Mouse (Mus musculus) intestine, embryonic 16.5 days (tissue): Measurements from ENCODE around the gene Dph3. TPM values are rescaled to one million over a fixed set of nuclear protein-coding genes. Genes with fewer than 3 reads are reported as not detected.
A peak's percentile ranks its signal among the peaks of the same experiment; 100 is the strongest.
"Not testable (repeated sequence)": the region's sequence is repeated elsewhere in the genome, so short reads cannot be mapped to it uniquely, and the experiment has no call there.

Source experiments
- ATAC-seq: fragments of 200-750 bp; cut with Nextera tagmentation; 2 replicates; pipeline ENCODE4 v1.8.0; 2017; ENCODE audit warnings: moderate TSS enrichment, moderate library complexity
- H3K27ac ChIP-seq: fragments of 300-500 bp; sonication (generic); 2 replicates; pipeline ENCODE4 v1.5.1; 2014; ENCODE audit warnings: mild to moderate bottlenecking, low read length
- H3K27me3 ChIP-seq: fragments of 300-500 bp; sonication (generic); replicated peaks from 2 replicates; pipeline ENCODE4 v1.6.1; 2014; ENCODE audit warnings: low read length, control low read depth, mixed read lengths; ENCODE audit not compliant: control insufficient read depth, insufficient read depth
- H3K36me3 ChIP-seq: fragments of 300-500 bp; sonication (generic); 2 replicates; pipeline ENCODE4 v1.6.1; 2014; ENCODE audit warnings: low read length, control low read depth; ENCODE audit not compliant: control insufficient read depth, insufficient read depth
- H3K4me1 ChIP-seq: fragments of 300-500 bp; sonication (generic); 2 replicates; pipeline ENCODE4 v1.6.1; 2014; ENCODE audit warnings: low read length, control low read depth, mixed read lengths; ENCODE audit not compliant: control insufficient read depth, insufficient read depth
- H3K4me2 ChIP-seq: fragments of 300-500 bp; sonication (generic); 2 replicates; pipeline ENCODE4 v1.6.1; 2014; ENCODE audit warnings: low read depth, low read length, control low read depth
- H3K4me3 ChIP-seq: fragments of 300-500 bp; sonication (generic); 2 replicates; pipeline ENCODE4 v1.5.1; 2014; ENCODE audit warnings: mild to moderate bottlenecking, low read length
- H3K9ac ChIP-seq: fragments of 300-500 bp; sonication (generic); 2 replicates; pipeline ENCODE4 v1.6.1; 2014; ENCODE audit warnings: low read depth, low read length
- H3K9me3 ChIP-seq: fragments of 300-500 bp; sonication (generic); 2 replicates; pipeline ENCODE4 v1.6.1; 2016; ENCODE audit warnings: low read length, control low read depth; ENCODE audit not compliant: control insufficient read depth
- WGBS: fragments of 180-500 bp; shearing (Covaris S2); extraction: QIAGEN DNeasy Blood & Tissue Kit; methylation state at CpG from one replicate; pipeline ENCODE4 v1.1.7; 2014; 5-methylcytosine and 5-hydroxymethylcytosine counted together
- polyA plus RNA-seq: library from polyadenylated mRNA; unstranded; fragments of >200 nt; fragmentation: Nextera tagmentation; extraction: Ambion mirVana; gene quantifications from 2 replicates; pipeline ENCODE4 v1.2.1, GENCODE M21; 2015

Dph3 gene
- 91.4 and 104 TPM in 2 replicates for polyA plus RNA-seq

DNA sequence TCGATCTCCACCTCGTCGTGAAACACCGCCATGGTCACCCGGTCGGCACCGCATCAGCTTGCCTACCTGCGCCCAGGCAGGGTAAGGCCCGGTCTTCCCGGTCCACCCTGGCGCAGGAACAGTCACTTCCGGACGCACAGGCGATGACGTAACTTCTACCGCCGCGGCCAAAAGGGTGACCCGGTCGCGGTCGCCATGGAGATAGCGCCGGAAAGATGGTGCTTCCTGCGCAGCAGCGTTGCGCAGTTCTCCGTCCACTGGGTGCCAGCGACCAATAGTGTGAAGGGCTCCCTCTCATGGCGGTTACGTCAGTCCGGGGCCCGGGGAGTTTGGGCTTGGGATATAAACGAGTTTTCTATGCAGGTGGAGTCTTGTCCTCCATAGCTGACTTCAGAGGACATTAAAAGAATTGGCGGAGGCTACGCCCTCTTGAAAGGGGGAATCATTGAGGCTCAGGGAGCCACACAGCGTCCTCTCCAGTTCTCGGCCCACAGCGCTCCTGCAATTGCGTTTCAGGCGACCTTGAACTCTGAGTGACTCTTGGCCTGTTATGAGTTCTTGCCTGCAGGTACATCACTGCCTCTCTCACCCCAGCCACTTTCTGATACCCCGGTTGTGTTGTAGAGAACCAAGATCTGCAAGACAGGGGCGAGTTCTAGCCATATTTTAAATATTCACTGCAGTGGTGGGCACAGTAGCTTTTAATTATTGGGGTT is at the start of gene Dph3:
Gene Dph3, minus strand, starts transcription at position 244 of the 716 bp plus-strand sequence.
- no peaks in the 10 kb centered on the region for H3K27me3 ChIP-seq
- WGBS, result under 1% methylated on average over 43 of the region's 43 CpGs
- peak within 1 kb of the TSS; percentile 95 for H3K27ac ChIP-seq
- peak within 1 kb of the TSS; percentile 80 for H3K4me2 ChIP-seq
- H3K36me3 ChIP-seq, result peaks cover 14% of the 10 kb centered on the region
- peaks cover 6% of the 10 kb centered on the region for H3K4me1 ChIP-seq
- peak within 1 kb of the TSS; percentile 78 for H3K9ac ChIP-seq
- peak within 1 kb of the TSS; percentile 69 for H3K4me3 ChIP-seq
- peak; percentile 98 for ATAC-seq
- H3K9me3 ChIP-seq, result no peaks in the 10 kb centered on the region

- H3K4me2 ChIP-seq, result no peak overlapping the region
- no peak overlapping the region for H3K4me3 ChIP-seq
- H3K27ac ChIP-seq, result peak overlapping the region; percentile 23; the same call in 1 of the 2 replicates
- WGBS, result 26% methylated on average over 2 of the region's 2 CpGs
- H3K9me3 ChIP-seq, result no peaks in the 10 kb centered on the region
- 0 out of 2 replicates have a peak, but pooled peaks have one; percentile 26 for ATAC-seq
- no peaks in the 10 kb centered on the region for H3K27me3 ChIP-seq
- H3K36me3 ChIP-seq, result no peaks in the 10 kb centered on the region
- H3K9ac ChIP-seq, result no peak overlapping the region
- H3K4me1 ChIP-seq, result peaks cover 8% of the 10 kb centered on the region
Observed at GRCm38 (mm10) chr14:32134293-32134692, 48.8 kb upstream of the Dph3 start.

DNA sequence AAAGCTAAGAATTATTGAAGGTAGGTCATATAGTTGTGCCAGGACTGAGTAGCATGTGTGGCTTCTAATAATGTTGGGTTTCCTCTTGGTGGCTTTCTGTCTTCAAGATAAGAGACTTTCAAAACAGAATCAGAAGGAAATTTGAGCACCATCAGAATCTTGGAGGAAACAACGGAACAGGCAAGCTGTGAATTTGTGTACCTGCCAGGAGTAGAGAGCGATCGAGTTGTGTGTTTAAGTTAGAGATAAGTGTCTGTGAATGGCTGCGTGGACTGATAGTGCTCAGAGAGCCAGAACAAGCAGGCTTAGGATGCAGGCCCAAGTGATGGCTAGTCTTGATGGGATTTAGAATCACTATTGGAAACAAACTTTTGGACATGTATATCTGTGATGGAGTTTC is 46.3 kb upstream of the Dph3 start:
- no peak overlapping the region for H3K27ac ChIP-seq
- ATAC-seq, result no peak
- H3K9ac ChIP-seq, result no peak overlapping the region
- WGBS, result 44% methylated on average over 4 of the region's 4 CpGs
- H3K27me3 ChIP-seq, result no peaks in the 10 kb centered on the region
- no peak overlapping the region for H3K4me2 ChIP-seq
- no peaks in the 10 kb centered on the region for H3K36me3 ChIP-seq
- no peaks in the 10 kb centered on the region for H3K9me3 ChIP-seq
- no peak overlapping the region for H3K4me3 ChIP-seq
- H3K4me1 ChIP-seq, result peaks cover 8% of the 10 kb centered on the region

DNA sequence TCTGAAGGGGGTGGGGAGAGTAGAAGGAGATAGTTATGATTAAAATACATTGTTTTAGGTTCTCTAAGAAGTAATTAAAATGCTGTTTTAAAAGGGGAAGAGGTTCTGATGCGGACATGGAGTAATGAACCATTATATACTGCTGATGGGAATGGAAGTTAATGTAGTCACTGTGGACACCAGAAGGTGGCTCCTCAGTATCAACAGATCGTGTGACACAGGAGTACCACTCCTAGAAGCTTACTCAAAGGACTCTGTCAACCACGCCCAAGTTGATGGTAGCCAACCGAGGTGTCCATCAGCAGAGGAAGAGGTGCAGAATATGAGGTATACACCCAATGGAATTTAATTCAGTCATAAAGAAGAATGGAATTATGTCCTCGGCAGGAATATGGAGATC is 42.9 kb upstream of the Dph3 start:
- Histone ChIP-seq H3K4me3 (no peak overlapping the region), H3K9ac (no peak overlapping the region), H3K36me3 (no peaks in the 10 kb centered on the region), H3K27me3 (no peaks in the 10 kb centered on the region), H3K9me3 (no peaks in the 10 kb centered on the region), H3K4me2 (no peak overlapping the region), H3K4me1 (no peaks in the 10 kb centered on the region), H3K27ac (no peak overlapping the region)
- no peak for ATAC-seq
- 76% methylated on average over 5 of the region's 5 CpGs for WGBS

- H3K4me2 ChIP-seq, H3K27me3 ChIP-seq, H3K9me3 ChIP-seq, ATAC-seq, H3K4me1 ChIP-seq, H3K4me3 ChIP-seq, H3K9ac ChIP-seq, H3K27ac ChIP-seq, H3K36me3 ChIP-seq: not testable (repeated sequence)
- WGBS, result 85% methylated on average over 5 of the region's 5 CpGs
Observed at GRCm38 (mm10) chr14:32125256-32125655, 39.7 kb upstream of the Dph3 start.

GRCm38 (mm10) chr14:32124261-32124660 is 38.7 kb upstream of the Dph3 start:
- Histone ChIP-seq H3K9me3 (no peaks in the 10 kb centered on the region), H3K27me3 (no peaks in the 10 kb centered on the region), H3K4me2 (no peak overlapping the region), H3K27ac (no peak overlapping the region), H3K4me3 (no peak overlapping the region), H3K36me3 (no peaks in the 10 kb centered on the region), H3K4me1 (no peaks in the 10 kb centered on the region), H3K9ac (no peak overlapping the region)
- WGBS, result 61% methylated on average over 3 of the region's 3 CpGs
- ATAC-seq, result no peak

DNA sequence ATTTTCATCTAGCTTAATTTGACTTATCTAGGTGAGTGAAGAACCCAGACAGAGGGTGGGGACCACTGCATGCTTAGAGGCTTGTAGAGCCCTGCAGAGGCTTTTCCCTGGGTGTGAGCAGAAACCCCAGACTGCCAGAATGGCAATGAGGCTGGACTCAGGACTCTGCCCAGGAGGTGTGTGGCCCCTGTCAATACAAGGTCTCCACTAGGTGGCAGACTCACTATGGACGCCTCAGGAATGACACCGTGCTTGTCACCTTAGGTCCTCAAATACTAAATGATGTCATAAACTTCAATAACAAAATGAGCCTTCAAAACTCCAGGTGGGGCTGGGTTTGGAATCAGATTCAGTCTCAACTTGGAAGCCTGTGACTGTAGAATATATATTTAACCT is 36.4 kb upstream of the Dph3 start:
- ATAC-seq, result 0 out of 2 replicates have a peak, but pooled peaks have one; percentile 40

DNA sequence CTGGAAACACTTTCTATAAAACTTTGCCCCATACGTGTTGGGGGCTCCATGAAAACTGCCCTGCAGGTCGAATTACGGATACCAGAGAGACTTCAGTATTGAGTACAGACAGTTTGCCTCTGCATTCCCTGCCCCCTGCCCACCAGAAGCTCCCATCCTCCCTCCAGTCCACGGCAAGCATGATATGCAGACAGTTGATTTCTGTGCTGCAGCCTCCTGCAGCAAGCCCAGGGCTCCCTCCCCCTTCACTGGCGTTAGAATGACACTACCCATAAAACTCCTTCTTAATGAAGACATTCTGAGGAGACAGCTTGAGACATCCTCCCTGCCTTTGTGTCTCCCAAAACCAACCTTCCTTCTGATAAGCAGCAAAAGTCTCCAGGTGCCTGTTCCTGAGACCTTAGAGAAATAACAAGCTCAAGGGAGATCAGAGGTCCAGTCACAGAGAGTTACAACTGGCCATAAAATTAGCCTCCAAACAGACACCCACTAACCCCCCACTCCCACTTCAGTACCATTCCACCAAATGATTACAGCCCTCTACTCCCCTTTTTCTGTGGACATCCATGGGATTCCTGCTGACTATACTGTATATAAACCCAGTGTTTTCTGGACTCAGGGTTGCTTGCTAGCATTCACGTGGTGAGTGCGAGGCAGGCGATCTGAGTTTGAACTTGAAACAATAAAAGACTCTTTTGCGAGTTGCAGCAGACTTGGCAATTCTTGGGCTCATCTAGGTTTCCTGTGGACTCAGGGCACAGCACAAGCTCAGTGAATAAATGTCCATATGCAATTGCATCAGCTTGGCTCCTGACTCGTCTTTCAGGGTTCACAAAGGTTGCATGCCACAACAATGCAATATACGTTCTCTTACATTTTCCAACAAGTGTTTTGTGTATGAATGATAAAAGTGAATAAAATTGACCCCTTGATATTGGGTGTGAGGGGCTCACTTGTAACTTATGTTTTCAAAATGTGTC is 35.7 kb upstream of the Dph3 start:
- 64% methylated on average over 11 of the region's 11 CpGs for WGBS
- no peak overlapping the region for H3K27ac ChIP-seq
- H3K9ac ChIP-seq, result no peak overlapping the region
- no peaks in the 10 kb centered on the region for H3K9me3 ChIP-seq
- H3K4me1 ChIP-seq, result no peaks in the 10 kb centered on the region
- no peak for ATAC-seq
- H3K36me3 ChIP-seq, result no peaks in the 10 kb centered on the region
- H3K4me2 ChIP-seq, result no peak overlapping the region
- no peaks in the 10 kb centered on the region for H3K27me3 ChIP-seq
- no peak overlapping the region for H3K4me3 ChIP-seq

More for the DNA sequence above, 36.4 kb upstream of the Dph3 start:
- no peak overlapping the region for H3K9ac ChIP-seq
- no peaks in the 10 kb centered on the region for H3K27me3 ChIP-seq
- 48% methylated on average over 2 of the region's 2 CpGs for WGBS
- H3K9me3 ChIP-seq, result no peaks in the 10 kb centered on the region
- H3K4me1 ChIP-seq, result no peaks in the 10 kb centered on the region
- no peak overlapping the region for H3K4me3 ChIP-seq
- no peak overlapping the region for H3K4me2 ChIP-seq
- no peaks in the 10 kb centered on the region for H3K36me3 ChIP-seq
- H3K27ac ChIP-seq, result no peak overlapping the region

- H3K36me3 ChIP-seq, H3K4me2 ChIP-seq, H3K4me3 ChIP-seq, ATAC-seq, H3K9me3 ChIP-seq, H3K27ac ChIP-seq, H3K4me1 ChIP-seq, H3K27me3 ChIP-seq, H3K9ac ChIP-seq: not testable (repeated sequence)
- 90% methylated on average over 10 of the region's 10 CpGs for WGBS
Observed at GRCm38 (mm10) chr14:32112124-32112523, 26.6 kb upstream of the Dph3 start.
